Mouse (Mus musculus) heart, postnatal 0 days (tissue): Measurements from ENCODE around the gene Prrxl1. TPM values are rescaled to one million over a fixed set of nuclear protein-coding genes. Genes with fewer than 3 reads are reported as not detected.

Experiments used
- ATAC-seq: fragments of 200-750 bp; cut with Nextera tagmentation; 2 replicates; pipeline ENCODE4 v1.8.0; 2017; ENCODE audit warnings: low read depth, moderate number of reproducible peaks, moderate library complexity; ENCODE audit not compliant: insufficient read depth
- DNase-seq: peaks from one replicate; pipeline ENCODE4 v3.0.0-alpha.2; 2016; ENCODE audit warnings: low spot score
- H3K27ac ChIP-seq: fragments of 300-500 bp; sonication (generic); 2 replicates; pipeline ENCODE4 v1.5.1; 2014; ENCODE audit warnings: low read depth, mild to moderate bottlenecking
- H3K27me3 ChIP-seq: fragments of 300-500 bp; sonication (generic); 2 replicates; pipeline ENCODE4 v1.6.1; 2014; ENCODE audit warnings: low read length, mixed read lengths; ENCODE audit not compliant: control insufficient read depth, insufficient read depth
- H3K36me3 ChIP-seq: fragments of 300-500 bp; sonication (generic); replicated peaks from 2 replicates; pipeline ENCODE4 v1.6.1; 2014; ENCODE audit warnings: low read length, mixed read lengths; ENCODE audit not compliant: control insufficient read depth, insufficient read depth
- H3K4me1 ChIP-seq: fragments of 300-500 bp; sonication (generic); 2 replicates; pipeline ENCODE4 v1.6.1; 2014; ENCODE audit warnings: antibody characterized with exemption; ENCODE audit not compliant: control insufficient read depth, insufficient read depth
- H3K4me2 ChIP-seq: fragments of 300-500 bp; sonication (generic); 2 replicates; pipeline ENCODE4 v1.6.1; 2014; ENCODE audit warnings: low read depth, mild to moderate bottlenecking, low read length, moderate library complexity
- H3K4me3 ChIP-seq: fragments of 300-500 bp; sonication (generic); 2 replicates; pipeline ENCODE4 v1.5.1; 2014; ENCODE audit warnings: low read depth, low read length
- H3K9ac ChIP-seq: fragments of 300-500 bp; sonication (generic); replicated peaks from 2 replicates; pipeline ENCODE4 v1.6.1; 2014; ENCODE audit warnings: low read depth, low read length, mixed read lengths
- H3K9me3 ChIP-seq: fragments of 300-500 bp; sonication (generic); replicated peaks from 2 replicates; pipeline ENCODE4 v1.6.1; 2016; ENCODE audit warnings: low read length; ENCODE audit not compliant: control insufficient read depth
- CTCF ChIP-seq: IDR thresholded peaks from 2 replicates; pipeline ENCODE4 v1.5.1; 2016; ENCODE audit warnings: antibody characterized with exemption, control low read depth, low read depth
- EP300 ChIP-seq: IDR thresholded peaks from 2 replicates; pipeline ENCODE4 v1.6.1; 2016; ENCODE audit warnings: antibody characterized with exemption, low read depth
- WGBS: fragments of 180-500 bp; shearing (Covaris S2); extraction: QIAGEN DNeasy Blood & Tissue Kit; methylation state at CpG from one replicate; pipeline ENCODE4 v1.1.7; 2014; 5-methylcytosine and 5-hydroxymethylcytosine counted together
- polyA plus RNA-seq: library from polyadenylated mRNA; unstranded; fragments of >200 nt; fragmentation: Nextera tagmentation; extraction: Ambion mirVana; gene quantifications from 2 replicates; pipeline ENCODE4 v1.2.1, GENCODE M21; 2015
- total RNA-seq: library from RNA; depleted of rRNA; stranded (reverse); fragments of >200 nt; gene quantifications from 2 replicates; pipeline ENCODE4 v1.2.3, GENCODE M21; 2014; ENCODE audit warnings: low replicate concordance

The Prrxl1 gene
- total and polyA plus RNA-seq, 2 experiments from 2014 or later: not detected

DNA sequence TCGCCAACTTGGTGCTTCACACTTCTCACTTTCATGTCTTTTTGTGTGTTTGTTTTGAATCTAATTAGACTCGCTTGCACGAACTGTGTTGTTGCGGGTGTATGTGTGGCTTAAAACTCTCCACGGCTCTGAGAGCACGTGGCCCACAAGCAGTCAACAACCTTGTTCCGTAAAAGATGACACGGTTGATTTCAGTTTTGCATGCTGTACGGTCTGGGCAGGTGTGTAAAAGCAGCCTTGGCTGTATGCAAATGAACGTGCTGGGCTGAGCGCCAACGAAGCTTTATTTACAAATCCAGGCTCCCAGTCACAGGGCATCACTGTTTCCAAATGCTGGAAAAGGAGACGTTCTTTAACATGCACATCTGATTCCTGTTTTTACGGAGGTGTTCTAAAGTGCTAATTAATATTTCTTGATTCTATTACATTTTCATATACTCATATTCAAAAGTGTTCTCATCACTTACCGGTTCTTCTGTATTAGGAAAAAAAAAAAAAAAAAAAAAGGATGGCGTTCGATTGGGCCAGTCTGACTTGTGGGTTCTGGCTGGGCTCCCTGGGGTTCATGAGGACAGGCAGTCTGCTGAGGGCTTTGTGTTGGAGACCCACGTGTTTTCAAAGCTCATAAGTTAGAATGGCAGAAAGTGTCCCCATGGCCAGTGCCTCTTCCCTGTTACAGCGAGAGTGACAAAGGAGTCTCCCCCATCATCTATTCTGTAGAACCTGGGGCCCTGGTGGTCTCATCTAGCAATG lies 85.0 kb downstream of the Prrxl1 start:
- peak overlapping the region; percentile 71 for H3K4me2 ChIP-seq
- no peak for TF ChIP-seq CTCF
- TF ChIP-seq EP300: no peak
- peak overlapping the region; percentile 97 for H3K27ac ChIP-seq
- DNase-seq (no peak), ATAC-seq (no peak)
- WGBS: 37% methylated on average over 19 of the region's 19 CpGs
- H3K36me3 ChIP-seq: no peaks in the 10 kb centered on the region
- peak overlapping the region; percentile 60 for H3K4me3 ChIP-seq
- no peaks in the 10 kb centered on the region for H3K27me3 ChIP-seq
- H3K9ac ChIP-seq: peak overlapping the region; percentile 74
- H3K9me3 ChIP-seq: no peaks in the 10 kb centered on the region
- H3K4me1 ChIP-seq: peaks cover 29% of the 10 kb centered on the region

DNA sequence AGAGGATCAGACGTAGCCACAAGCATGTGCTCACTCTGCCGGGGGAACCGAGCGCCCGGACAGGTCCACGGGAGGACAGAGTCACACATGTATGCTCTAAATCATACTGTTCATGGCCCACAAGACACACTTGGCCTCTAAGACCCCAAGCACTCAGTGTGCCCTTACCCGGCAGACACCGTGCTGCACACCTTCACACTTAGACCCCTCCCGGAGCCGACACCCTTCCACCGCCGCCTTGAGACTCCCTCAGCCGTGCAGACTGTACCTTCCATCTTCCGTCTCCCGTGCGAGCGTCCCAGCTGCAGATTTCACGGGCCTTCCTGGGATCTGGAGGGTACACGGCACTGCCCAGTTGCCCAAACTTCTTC lies 85.5 kb downstream of the Prrxl1 start:
- no peak for DNase-seq
- TF ChIP-seq CTCF (no peak), EP300 (peak; percentile 2; the same call in 1 of the 2 replicates)
- peak; percentile 13; the same call in 1 of the 2 replicates for ATAC-seq

DNA sequence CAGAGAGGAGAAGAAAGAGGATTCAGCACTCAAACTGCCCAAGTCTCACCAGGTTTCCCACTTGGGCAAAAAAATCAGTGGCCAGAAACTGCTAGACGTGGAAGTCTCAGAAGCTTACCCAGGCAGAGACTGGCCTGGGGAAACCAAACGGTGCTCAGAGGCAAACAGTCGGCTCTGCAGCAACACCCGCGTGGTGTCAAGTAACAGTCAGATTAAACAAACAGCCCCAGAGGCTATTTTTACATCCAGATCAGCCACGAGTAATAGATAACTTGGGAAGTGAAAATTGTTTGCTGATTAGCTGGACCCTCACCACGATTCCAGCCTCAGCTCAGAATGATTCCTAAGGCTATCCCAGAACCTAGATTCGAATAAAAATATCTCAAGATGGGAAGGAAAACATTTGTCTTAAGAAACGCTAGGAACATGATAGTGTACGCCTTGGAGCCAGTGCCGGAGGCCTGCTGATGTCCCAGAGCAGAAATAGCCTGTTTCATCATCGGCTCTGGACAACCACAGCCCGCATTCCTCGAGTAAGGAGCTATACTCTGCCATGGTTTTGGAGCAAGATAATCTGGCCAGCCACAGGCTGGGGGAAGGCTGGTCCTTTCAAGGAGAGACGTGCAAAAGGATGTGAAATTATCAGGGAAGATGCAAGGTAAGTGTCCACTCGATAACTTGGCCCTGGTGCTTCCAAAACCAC lies 86.1 kb downstream of the Prrxl1 start, which contains the start of gene 3425401B19Rik:
TSS of gene 3425401B19Rik (minus strand) at position 170 of the 703 bp plus-strand sequence.
- Histone ChIP-seq H3K27ac (peak within 1 kb of the TSS; percentile 97), H3K27me3 (no peaks in the 10 kb centered on the region), H3K4me2 (peak within 1 kb of the TSS; percentile 71), H3K9me3 (no peaks in the 10 kb centered on the region), H3K4me3 (peak within 1 kb of the TSS; percentile 60), H3K36me3 (no peaks in the 10 kb centered on the region), H3K9ac (peak within 1 kb of the TSS; percentile 74), H3K4me1 (peaks cover 20% of the 10 kb centered on the region)
- WGBS: 10% methylated on average over 16 of the region's 16 CpGs
- TF ChIP-seq CTCF: no peak
- 0 out of 2 replicates have a peak, but pooled peaks have one; percentile 18 for TF ChIP-seq EP300
- peak; percentile 88 for DNase-seq
- ATAC-seq: peak; percentile 82

More for the DNA sequence above, 85.5 kb downstream of the Prrxl1 start:
- Histone ChIP-seq H3K9ac (peak overlapping the region; percentile 74), H3K27me3 (no peaks in the 10 kb centered on the region), H3K4me3 (peak overlapping the region; percentile 60), H3K9me3 (no peaks in the 10 kb centered on the region), H3K36me3 (no peaks in the 10 kb centered on the region), H3K4me1 (peaks cover 24% of the 10 kb centered on the region), H3K4me2 (peak overlapping the region; percentile 71), H3K27ac (peak overlapping the region; percentile 97)
- 33% methylated on average over 19 of the region's 19 CpGs for WGBS

DNA sequence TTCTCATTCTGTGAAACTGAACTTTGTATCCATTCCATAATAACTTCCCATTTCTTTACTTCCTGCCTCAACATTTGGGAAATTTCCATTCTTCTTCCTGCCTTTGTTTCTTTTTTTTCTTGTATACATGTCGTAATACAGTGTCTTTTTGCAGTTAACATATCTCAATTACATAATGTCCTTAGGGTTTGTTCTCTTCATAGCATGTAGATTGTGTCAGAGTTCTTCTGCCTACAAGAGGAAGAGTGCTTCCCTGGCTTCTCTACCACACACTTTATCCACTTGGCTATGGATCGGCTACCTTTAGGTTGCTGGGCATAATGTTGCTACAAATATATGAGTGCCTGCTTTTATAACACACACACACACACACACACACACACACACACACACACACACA lies 96.7 kb downstream of the Prrxl1 start:
- H3K4me3 ChIP-seq: no peak overlapping the region
- ATAC-seq (no peak), DNase-seq (no peak)
- H3K9me3 ChIP-seq: no peaks in the 10 kb centered on the region
- no peaks in the 10 kb centered on the region for H3K27me3 ChIP-seq
- H3K4me2 ChIP-seq: no peak overlapping the region
- no peak overlapping the region for H3K9ac ChIP-seq
- no peak overlapping the region for H3K27ac ChIP-seq
- WGBS: 80% methylated on average over 2 of the region's 2 CpGs
- peaks cover 4% of the 10 kb centered on the region; the same call in 1 of the 2 replicates for H3K4me1 ChIP-seq
- no peaks in the 10 kb centered on the region for H3K36me3 ChIP-seq
- TF ChIP-seq EP300 (no peak), CTCF (no peak)

DNA sequence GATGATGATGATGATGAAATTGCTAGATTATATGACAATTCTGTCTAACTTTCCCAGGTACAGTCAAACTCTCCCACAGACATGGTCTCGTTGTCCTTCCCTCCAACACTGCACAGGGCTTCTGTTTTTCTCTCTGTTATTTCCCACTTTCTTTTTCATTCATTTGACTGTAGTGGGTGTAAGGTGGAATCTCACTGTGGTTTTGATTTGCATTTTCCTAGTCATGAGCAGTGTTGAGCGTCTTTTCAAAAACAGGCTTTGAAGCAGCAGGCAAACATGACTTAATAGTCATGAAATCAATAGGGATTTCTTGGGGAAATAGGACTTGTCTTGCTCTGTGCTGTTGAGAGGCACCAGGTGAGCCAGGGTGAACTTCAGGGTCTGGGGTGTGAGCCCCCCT lies 97.1 kb downstream of the Prrxl1 start:
- Histone ChIP-seq H3K4me3 (no peak overlapping the region), H3K27me3 (no peaks in the 10 kb centered on the region), H3K9ac (no peak overlapping the region), H3K4me1 (peaks cover 4% of the 10 kb centered on the region; the same call in 1 of the 2 replicates), H3K9me3 (no peaks in the 10 kb centered on the region), H3K4me2 (no peak overlapping the region), H3K36me3 (no peaks in the 10 kb centered on the region), H3K27ac (no peak overlapping the region)
- DNase-seq: no peak
- ATAC-seq: no peak
- no peak for TF ChIP-seq EP300
- TF ChIP-seq CTCF: no peak
- 93% methylated on average over 2 of the region's 2 CpGs for WGBS
